ENCODE assay signal across 8 mouse cellular contexts in the genomic region with DNA sequence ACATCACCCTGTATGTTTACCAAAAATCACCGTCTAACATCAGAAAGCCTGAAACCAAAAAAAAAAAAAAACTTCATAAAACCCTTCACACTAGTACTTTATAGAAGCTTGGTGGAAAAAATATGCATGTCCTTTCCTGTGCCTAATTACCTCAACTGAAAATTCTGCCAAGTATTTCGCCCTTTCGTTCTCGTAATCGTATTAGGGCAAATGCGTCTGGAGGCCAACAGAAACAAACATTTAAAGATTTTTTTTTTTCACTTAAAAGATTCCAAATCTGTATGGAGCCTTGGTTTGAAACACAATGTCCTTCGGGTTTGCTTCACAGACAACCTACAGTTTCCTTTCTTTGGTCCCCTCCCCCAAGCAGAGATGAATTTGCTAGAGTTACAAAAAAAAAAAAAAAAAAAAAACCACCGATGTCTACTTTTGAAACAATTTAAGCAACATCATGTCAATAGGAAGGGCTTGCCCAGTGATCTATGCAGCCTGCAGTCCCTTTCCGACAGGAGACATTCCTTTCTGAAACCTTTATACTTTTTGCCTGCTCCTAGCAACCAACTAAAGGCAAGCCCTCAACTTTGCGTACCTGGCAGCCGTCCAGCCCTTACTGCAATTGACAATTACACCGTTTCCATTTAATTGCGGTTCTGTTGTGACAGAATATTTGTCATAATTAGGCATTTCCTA.
DNase-seq lines count a peak whose midpoint lies in the region; ATAC-seq lines count a peak whose summit lies in the region.

No protein-coding gene starts in this region.

- ATAC-seq in hindbrain, embryonic 16.5 days = no peak
- ATAC-seq in midbrain, embryonic 16.5 days = no peak

- H3K9me3 ChIP-seq in hindbrain, embryonic 16.5 days (ENCODE audit: control insufficient read depth, low read length) = no peaks in the 10 kb centered on the region
- H3K9me3 ChIP-seq in limb, embryonic 10.5 days (replicated peaks) = no peaks in the 10 kb centered on the region
- H3K9me3 ChIP-seq in midbrain, embryonic 16.5 days (replicated peaks; ENCODE audit: control insufficient read depth, low read length, poor library complexity, severe bottlenecking) = no peaks in the 10 kb centered on the region

- DNase-seq in thymus, postnatal 4 days = peak; percentile 15
- no peak for DNase-seq in thymus, postnatal 0 days (ENCODE audit: low spot score)
- DNase-seq in cerebellum, adult 18-20 months = peak; percentile 61 to 72
- peak; percentile 59 for DNase-seq in gastrocnemius, postnatal 10 days
- DNase-seq in limb, embryonic 10.5 days (ENCODE audit: low spot score) = no peak
- DNase-seq in thymus, postnatal 36 days = no peak

- no peaks in the 10 kb centered on the region for H3K27me3 ChIP-seq in hindbrain, embryonic 16.5 days (replicated peaks; ENCODE audit: control insufficient read depth, insufficient read depth, low read length)
- no peaks in the 10 kb centered on the region for H3K27me3 ChIP-seq in limb, embryonic 10.5 days (ENCODE audit: low read depth, poor library complexity, severe bottlenecking)
- H3K27me3 ChIP-seq in midbrain, embryonic 16.5 days (ENCODE audit: control insufficient read depth, insufficient read depth, low read depth, low read length) = no peaks in the 10 kb centered on the region

- H3K4me2 ChIP-seq in hindbrain, embryonic 16.5 days (ENCODE audit: low read length) = peak overlapping the region; percentile 50
- H3K4me2 ChIP-seq in midbrain, embryonic 16.5 days (ENCODE audit: low read length) = peak overlapping the region; percentile 33; the same call in 1 of the 2 replicates

- 0 out of 2 replicates have a peak overlapping the region, but pooled peaks have one; percentile 54 for H3K27ac ChIP-seq in hindbrain, embryonic 16.5 days (ENCODE audit: low read depth, low read length)
- peak overlapping the region; percentile 7; the same call in 1 of the 2 replicates for H3K27ac ChIP-seq in limb, embryonic 10.5 days
- H3K27ac ChIP-seq in midbrain, embryonic 16.5 days (ENCODE audit: low read length) = peak overlapping the region; percentile 33; the same call in 1 of the 2 replicates

- no peaks in the 10 kb centered on the region for H3K36me3 ChIP-seq in hindbrain, embryonic 16.5 days (ENCODE audit: control insufficient read depth, insufficient read depth, low read length)
- H3K36me3 ChIP-seq in limb, embryonic 10.5 days = peaks cover 10% of the 10 kb centered on the region; the same call in 1 of the 2 replicates
- H3K36me3 ChIP-seq in midbrain, embryonic 16.5 days (ENCODE audit: control insufficient read depth, insufficient read depth, low read length) = no peaks in the 10 kb centered on the region

- WGBS in hindbrain, embryonic 16.5 days = 12% methylated on average over 13 of the region's 13 CpGs
- 49% methylated on average over 13 of the region's 13 CpGs for WGBS in limb, embryonic 10.5 days
- WGBS in midbrain, embryonic 16.5 days = 27% methylated on average over 13 of the region's 13 CpGs

- H3K4me1 ChIP-seq in hindbrain, embryonic 16.5 days (ENCODE audit: control insufficient read depth, insufficient read depth, low read depth, low read length) = peaks cover 14% of the 10 kb centered on the region
- peaks cover 50% of the 10 kb centered on the region for H3K4me1 ChIP-seq in limb, embryonic 10.5 days
- peaks cover 23% of the 10 kb centered on the region for H3K4me1 ChIP-seq in midbrain, embryonic 16.5 days (ENCODE audit: control insufficient read depth, insufficient read depth, low read length)

- peak overlapping the region; percentile 5; the same call in 1 of the 2 replicates for H3K4me3 ChIP-seq in hindbrain, embryonic 16.5 days (ENCODE audit: low read length)
- no peak overlapping the region for H3K4me3 ChIP-seq in limb, embryonic 10.5 days
- H3K4me3 ChIP-seq in midbrain, embryonic 16.5 days (ENCODE audit: low read depth, low read length) = no peak overlapping the region

- H3K9ac ChIP-seq in hindbrain, embryonic 16.5 days (ENCODE audit: low read depth, low read length) = no peak overlapping the region
- no peak overlapping the region for H3K9ac ChIP-seq in midbrain, embryonic 16.5 days (ENCODE audit: low read depth, low read length)

Comparison
In these comparisons a context has a peak if more than half of its experiments do, and no peak if none do; other contexts are left out.
1. DNase-seq: peak in thymus, postnatal 4 days (single experiment), cerebellum, adult 18-20 months (2 of 2) and gastrocnemius, postnatal 10 days (single experiment); none in thymus, postnatal 0 days (single experiment), limb, embryonic 10.5 days (single experiment) and thymus, postnatal 36 days (0 of 2).
2. Peak in every context shown above with its lines, with median percentiles within 50 percentile points of each other: H3K27ac ChIP-seq.